Mouse (Mus musculus): ENCODE measurements around the gene Phactr3. TPM values are rescaled to one million over a fixed set of nuclear protein-coding genes. Genes with fewer than 3 reads are reported as not detected.
"Not testable (repeated sequence)": the region's sequence is repeated elsewhere in the genome, so short reads cannot be mapped to it uniquely, and the experiment has no call there.

Phactr3 gene
- 1 to 10 TPM; 1.9 TPM for total RNA-seq (2021)

- intact Hi-C loops (cut with DNase I) = no loop called here
- DNase-seq = no peak
Measured at GRCm38 (mm10) chr2:178118801-178119560, at the start of gene Phactr3. Gene Phactr3, plus strand, starts transcription at chr2:178118975.

GRCm38 (mm10) chr2:178078166-178078717, 40.5 kb upstream of the Phactr3 start, which contains the start of gene Zfp931:
Gene Zfp931, minus strand, starts transcription at chr2:178078476.
- intact Hi-C loops (cut with DNase I); DNase-seq: not testable (repeated sequence)

- intact Hi-C loops (cut with DNase I) = no loop called here
- DNase-seq = no peak
Measured at GRCm38 (mm10) chr2:178089586-178089985, 29.2 kb upstream of the Phactr3 start.

- DNase-seq = peak; percentile 45 to 62
- intact Hi-C loops (cut with DNase I) = loop anchor here (5.0 kb wide), 1 partner anchor 239 kb away; no protein-coding TSS in a partner anchor
Measured at GRCm38 (mm10) chr2:178098021-178098420, 20.8 kb upstream of the Phactr3 start.

GRCm38 (mm10) chr2:178101957-178102356, 16.8 kb upstream of the Phactr3 start:
- intact Hi-C loops (cut with DNase I) = loop anchor here (1.0 kb wide), 1 partner anchor 162 kb away; no protein-coding TSS in a partner anchor
- DNase-seq = peak; percentile 50 to 68

GRCm38 (mm10) chr2:178117946-178118345, 829 bp upstream of the Phactr3 start:
- intact Hi-C loops (cut with DNase I) = no loop called here
- DNase-seq = peak; percentile 40 to 48

- intact Hi-C loops (cut with DNase I) = no loop called here
- DNase-seq = no peak
Measured at GRCm38 (mm10) chr2:178119561-178120355, 983 bp downstream of the Phactr3 start.

GRCm38 (mm10) chr2:178120356-178120645, 1.5 kb downstream of the Phactr3 start:
- intact Hi-C loops (cut with DNase I) = no loop called here
- no peak for DNase-seq

- intact Hi-C loops (cut with DNase I) = no loop called here
- no peak for DNase-seq
Measured at GRCm38 (mm10) chr2:178120651-178121374, 2.0 kb downstream of the Phactr3 start.

- no peak for DNase-seq
- intact Hi-C loops (cut with DNase I) = no loop called here
Measured at GRCm38 (mm10) chr2:178121375-178121688, 2.6 kb downstream of the Phactr3 start.

GRCm38 (mm10) chr2:178121946-178122665, 3.3 kb downstream of the Phactr3 start:
- intact Hi-C loops (cut with DNase I) = no loop called here
- DNase-seq = no peak

GRCm38 (mm10) chr2:178123466-178123865, 4.7 kb downstream of the Phactr3 start:
- intact Hi-C loops (cut with DNase I) = no loop called here
- DNase-seq = no peak

GRCm38 (mm10) chr2:178125427-178125826, 6.7 kb downstream of the Phactr3 start:
- intact Hi-C loops (cut with DNase I) = no loop called here
- no peak for DNase-seq

GRCm38 (mm10) chr2:178126041-178126820, 7.5 kb downstream of the Phactr3 start:
- intact Hi-C loops (cut with DNase I) = no loop called here
- no peak for DNase-seq

- intact Hi-C loops (cut with DNase I) = no loop called here
- DNase-seq = no peak
Measured at GRCm38 (mm10) chr2:178128594-178128993, 9.8 kb downstream of the Phactr3 start.

- intact Hi-C loops (cut with DNase I) = no loop called here
- no peak for DNase-seq
Measured at GRCm38 (mm10) chr2:178129161-178129560, 10.4 kb downstream of the Phactr3 start.

GRCm38 (mm10) chr2:178129676-178130075, 10.9 kb downstream of the Phactr3 start:
- intact Hi-C loops (cut with DNase I) = no loop called here
- no peak for DNase-seq

- intact Hi-C loops (cut with DNase I) = no loop called here
- DNase-seq = no peak
Measured at GRCm38 (mm10) chr2:178130536-178130935, 11.8 kb downstream of the Phactr3 start.

GRCm38 (mm10) chr2:178131011-178131410, 12.2 kb downstream of the Phactr3 start:
- DNase-seq = no peak

More at GRCm38 (mm10) chr2:178131011-178131410, 12.2 kb downstream of the Phactr3 start:
- intact Hi-C loops (cut with DNase I) = no loop called here

Data from heart, postnatal 10 days (tissue).